Mouse (Mus musculus): ENCODE data around the gene Asrgl1. TPM values are rescaled to one million over a fixed set of nuclear protein-coding genes. Genes with fewer than 3 reads are reported as not detected.
"Not testable (repeated sequence)": the region's sequence is repeated elsewhere in the genome, so short reads cannot be mapped to it uniquely, and the experiment has no call there.

Gene Asrgl1
- total RNA-seq, 2 experiments from 2014 or later = 124 to 126 TPM

DNA sequence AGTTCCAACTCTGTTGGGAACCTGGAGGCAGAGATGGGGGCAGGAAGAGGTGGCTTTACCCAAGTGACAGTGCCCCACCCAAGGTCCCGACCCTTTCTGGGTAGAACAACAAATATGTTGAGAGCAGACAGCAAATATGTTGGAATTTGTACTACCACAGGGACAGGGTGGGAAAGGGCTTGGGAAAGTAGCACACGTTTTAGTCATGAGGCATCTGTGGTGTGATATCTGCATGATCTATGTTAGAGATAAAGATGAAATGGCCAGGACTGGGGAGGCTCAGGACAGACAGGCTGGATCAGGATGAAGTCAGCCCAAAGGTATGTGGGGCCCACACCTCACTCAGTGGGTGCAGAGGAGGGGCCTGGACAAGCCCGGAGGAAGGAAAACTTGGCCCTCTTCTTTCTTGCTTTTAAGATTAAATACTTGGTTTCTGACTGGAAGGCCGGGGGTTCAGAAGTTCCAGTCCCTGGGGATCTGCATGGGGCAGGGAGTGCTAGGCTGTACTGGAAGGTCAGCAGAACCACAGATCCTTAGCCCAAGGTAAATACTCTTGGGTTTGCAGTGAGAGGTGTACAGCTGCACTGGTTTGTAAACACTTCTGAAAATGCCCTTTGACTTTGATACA is 28.6 kb downstream of the Asrgl1 start:
- intact Hi-C loops (cut with DNase I) = no loop called here
- no peak for DNase-seq (ENCODE audit: low spot score in 2 of 2)

DNA sequence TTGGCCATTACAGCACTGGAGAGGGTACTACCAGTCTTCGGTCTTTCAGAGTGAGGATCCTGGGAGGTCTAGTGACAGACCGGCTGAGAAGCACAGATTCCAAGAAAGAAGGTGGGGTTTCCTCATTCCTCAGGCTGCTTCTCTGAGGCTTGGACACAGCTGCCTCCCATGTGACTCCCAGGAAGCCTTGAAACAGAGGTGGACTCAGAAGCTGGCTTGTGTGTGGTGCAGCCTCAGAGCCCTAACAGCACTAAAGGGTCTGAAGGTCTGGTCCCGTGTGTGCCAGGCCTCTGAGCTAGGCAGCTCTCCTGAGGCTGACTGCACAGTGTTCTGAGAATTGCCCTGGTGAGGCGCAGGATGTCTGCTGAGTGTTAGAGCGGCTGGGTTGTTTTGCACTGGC is 29.3 kb downstream of the Asrgl1 start:
- intact Hi-C loops (cut with DNase I) = no loop called here
- DNase-seq (ENCODE audit: low spot score in 2 of 2) = no peak

DNA sequence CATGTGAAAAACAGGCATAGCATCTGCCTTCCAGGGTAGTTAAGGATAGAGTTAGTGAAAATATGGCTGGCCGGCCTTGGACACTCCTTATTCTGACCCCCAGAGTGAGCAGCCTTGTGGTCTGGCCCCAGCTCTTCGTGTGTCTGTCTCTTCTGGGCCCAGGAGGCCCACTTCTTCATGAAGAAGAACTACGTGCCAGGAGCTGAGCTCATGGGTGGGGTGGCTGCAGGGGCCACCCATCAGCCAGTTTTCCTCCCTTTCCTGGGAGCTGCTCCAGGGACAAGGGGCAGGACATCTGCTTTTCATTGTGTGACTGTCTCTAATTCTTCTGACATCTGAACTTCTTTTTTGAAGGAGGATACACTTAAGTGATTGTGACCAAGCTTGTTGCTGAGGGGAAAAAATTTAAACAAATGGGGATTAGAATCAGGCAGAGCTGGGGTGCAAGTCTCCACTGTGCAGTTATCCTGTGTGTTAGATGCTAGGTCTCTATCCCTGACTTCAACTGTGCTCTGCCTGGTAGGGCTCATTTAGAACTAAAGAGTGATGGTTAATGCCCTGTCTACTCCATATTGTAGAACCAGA is 30.2 kb downstream of the Asrgl1 start:
- no peak for DNase-seq (ENCODE audit: low spot score in 2 of 2)
- intact Hi-C loops (cut with DNase I) = no loop called here

DNA sequence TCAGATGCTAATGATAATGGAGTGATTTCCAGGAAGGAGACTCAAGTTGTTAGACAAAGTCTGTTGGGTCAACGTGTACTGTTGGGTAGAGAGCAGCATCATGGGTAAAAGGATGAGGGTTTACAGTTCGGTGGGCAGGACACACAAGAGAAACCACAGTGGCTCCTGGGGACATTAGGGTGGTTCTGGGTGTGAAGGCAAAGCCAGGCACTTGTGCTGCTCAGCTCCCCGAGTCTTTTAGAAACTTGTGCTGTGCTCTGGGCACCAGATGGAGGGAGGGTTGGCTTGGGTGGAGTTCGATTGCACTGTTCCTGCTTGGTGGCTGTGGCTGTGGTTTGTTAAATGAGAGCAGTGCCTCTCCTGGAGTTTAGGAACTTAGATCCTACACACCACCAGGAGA is 31.4 kb downstream of the Asrgl1 start:
- intact Hi-C loops (cut with DNase I) = no loop called here
- no peak for DNase-seq (ENCODE audit: low spot score in 2 of 2)

DNA sequence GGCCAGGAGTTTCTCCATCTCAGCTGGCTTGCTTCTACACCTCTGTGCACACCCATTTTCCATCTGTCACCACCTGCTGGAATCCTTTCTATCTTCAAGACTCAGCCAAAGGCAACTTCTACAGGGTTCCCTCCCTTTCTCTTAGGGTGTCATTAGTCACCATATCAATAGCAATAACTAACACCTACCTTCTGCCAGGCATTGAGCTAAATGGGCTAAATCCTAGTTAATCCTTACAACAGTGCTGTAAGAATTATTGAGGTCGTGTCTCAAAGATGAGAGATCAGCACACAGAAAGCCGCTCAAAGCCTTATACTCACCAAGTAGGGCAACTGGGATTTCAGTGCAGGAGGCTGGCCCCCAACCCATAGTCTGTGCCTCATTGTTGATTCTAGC is 34.4 kb downstream of the Asrgl1 start:
- DNase-seq (ENCODE audit: low spot score in 2 of 2) = no peak
- intact Hi-C loops (cut with DNase I) = no loop called here

DNA sequence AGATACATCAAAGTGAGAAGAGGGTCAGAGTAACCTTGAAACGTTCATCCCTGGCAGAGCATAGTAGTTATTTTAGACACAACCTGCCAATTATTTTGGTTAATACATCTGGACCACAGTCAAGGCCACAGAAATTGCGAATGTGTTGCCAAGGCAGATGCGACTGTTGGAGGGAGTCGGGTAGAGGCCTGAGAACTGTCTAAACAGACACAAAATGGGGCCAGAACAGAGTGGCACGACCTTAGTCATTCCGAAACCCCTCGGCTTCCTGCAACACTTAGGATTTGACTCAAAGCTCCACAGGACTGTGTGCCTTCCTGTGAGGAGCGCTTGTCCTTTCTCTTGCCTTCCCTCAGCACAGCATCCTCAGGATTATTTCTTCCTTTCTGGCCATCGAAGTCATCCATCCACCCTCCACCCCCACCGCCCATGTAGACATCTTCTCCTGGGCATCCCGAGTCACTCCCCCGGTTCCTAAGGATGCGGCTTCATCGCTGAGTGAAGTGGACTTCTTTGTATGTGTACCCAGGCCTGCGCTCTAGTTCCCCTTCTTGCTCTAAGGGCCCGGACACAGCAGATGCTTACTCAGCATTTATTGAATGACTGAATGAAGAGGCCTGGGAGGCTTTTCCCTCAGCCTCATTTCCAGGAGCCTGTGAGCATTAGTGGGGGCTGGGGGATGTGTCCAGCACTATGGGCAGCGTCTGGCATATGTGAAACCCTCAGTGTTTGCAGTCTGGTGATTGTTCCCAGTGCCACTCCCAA is 35.0 kb downstream of the Asrgl1 start:
- intact Hi-C loops (cut with DNase I) = no loop called here
- DNase-seq (ENCODE audit: low spot score in 2 of 2) = no peak

DNA sequence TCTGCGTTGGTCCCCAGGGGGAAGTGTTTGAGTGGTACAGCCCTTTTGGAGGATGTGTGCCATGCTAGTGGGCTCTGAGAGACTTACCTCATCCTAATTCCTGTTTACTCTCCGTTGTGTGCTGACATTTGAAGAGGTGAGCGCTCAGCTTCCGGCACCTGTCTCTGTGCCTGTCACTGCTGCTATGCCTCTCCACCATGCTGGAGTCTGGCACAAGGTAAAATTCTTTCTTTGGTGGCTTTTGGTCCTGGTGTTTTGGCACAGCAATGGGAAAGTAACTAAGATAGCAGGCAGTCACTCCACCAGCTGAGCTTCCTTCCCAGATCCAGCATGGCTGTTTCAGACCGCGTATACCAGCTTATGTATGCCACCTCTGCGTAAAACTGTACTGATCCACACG is 35.7 kb downstream of the Asrgl1 start:
- intact Hi-C loops (cut with DNase I) = no loop called here
- no peak for DNase-seq (ENCODE audit: low spot score in 2 of 2)

DNA sequence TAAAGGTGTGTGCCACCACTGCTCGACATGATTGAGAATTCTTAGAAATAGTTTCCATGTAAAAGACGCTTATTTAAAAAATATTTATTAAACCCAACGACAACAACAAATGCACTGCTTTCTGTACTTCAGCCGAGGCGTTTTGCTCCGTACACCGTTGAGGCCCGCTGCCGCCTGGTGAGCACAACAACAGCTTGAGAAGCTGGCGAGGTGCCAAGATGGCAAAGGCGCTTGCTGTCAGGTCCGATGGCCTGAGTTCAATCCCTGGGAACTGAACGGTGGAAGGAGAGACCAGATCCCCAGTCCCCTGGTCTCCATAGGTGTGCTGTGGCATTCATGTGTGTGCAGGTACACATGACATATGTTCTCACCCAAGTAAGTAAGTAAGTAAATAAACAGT is 38.0 kb downstream of the Asrgl1 start:
- intact Hi-C loops (cut with DNase I) = no loop called here
- no peak for DNase-seq (ENCODE audit: low spot score in 2 of 2)

DNA sequence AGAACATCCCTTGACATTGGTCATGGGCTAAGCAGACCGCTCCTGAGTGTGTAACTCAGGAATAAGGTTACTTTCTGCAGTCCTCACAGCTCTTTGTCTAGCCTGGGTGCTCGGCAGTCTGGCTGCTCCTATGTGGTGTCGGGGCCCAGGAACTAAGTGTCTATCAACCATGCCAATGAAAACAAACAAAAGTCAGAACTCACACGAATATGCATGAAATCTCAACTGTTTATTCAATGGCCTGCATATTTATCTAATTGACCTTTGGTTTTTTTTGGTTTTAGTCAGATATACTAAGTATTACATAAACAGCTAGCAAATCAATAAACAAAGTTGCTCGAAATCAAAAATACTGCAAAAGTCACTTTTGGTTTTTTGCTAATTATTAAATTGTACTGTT is 40.3 kb downstream of the Asrgl1 start:
- DNase-seq (ENCODE audit: low spot score in 2 of 2) = no peak
- intact Hi-C loops (cut with DNase I) = no loop called here

DNA sequence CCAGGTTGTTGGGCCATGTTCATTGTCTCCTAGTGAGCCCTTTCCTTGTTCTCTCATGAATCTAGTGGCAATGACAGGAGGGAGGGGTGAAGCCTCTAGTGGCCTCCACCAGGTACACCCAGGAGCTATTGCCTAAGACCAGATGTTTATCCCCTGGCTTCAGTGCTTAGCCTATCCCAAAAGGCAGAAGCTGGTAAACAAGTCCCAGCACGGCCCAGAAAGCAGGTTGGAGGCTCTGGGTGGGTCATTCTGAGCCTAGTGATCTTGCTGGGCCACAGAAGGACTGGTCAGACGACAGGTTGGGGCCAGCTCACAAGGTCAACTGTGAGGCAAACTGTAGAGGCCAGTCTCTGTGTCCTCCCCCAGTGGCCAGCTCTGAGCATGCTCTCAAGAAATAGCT is 44.7 kb downstream of the Asrgl1 start:
- DNase-seq (ENCODE audit: low spot score in 2 of 2) = no peak
- intact Hi-C loops (cut with DNase I) = no loop called here

DNA sequence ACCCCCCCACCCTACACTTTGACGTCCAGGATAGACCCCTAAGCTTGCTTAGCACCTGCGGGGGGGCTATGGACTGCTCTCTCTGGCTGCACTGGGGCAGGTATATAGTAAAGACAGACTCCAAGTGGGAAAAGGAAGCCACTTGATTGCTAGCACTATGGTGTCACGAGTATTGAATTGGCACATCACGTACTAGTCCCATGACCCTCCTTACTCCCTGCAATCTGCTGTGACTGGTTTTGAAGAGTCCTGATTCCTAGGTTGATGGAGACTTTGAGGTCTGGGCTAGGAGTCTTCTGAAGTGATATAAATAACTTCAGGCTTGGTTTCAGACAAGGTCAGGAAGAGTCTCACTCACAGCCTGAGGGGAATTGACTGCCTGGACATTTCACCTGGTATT is 45.2 kb downstream of the Asrgl1 start:
- no peak for DNase-seq (ENCODE audit: low spot score in 2 of 2)
- intact Hi-C loops (cut with DNase I) = no loop called here

DNA sequence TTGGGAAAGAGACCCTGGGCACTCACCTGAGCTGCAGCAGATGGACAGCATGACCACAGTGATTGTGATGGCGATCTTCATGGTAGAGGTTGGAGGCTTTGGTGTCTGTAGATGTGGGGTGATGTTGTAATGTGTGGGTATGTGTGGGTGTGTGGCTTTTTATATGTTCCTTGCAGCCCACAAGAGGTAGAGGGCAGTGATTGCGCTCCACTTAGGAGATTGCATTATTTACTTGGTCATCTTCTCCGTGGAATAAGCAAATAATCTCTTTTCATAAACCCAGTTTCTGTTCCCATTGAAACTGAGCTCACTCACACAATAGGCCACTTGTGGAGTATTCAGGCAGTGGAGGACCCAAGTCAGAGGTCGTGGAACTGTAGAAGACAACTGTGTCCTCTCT is 47.6 kb downstream of the Asrgl1 start, which contains the start of gene Scgb1a1:
Scgb1a1 (minus strand) TSS at position 138 of the 400 bp plus-strand sequence.
- DNase-seq (ENCODE audit: low spot score in 2 of 2) = no peak
- intact Hi-C loops (cut with DNase I) = no loop called here

DNA sequence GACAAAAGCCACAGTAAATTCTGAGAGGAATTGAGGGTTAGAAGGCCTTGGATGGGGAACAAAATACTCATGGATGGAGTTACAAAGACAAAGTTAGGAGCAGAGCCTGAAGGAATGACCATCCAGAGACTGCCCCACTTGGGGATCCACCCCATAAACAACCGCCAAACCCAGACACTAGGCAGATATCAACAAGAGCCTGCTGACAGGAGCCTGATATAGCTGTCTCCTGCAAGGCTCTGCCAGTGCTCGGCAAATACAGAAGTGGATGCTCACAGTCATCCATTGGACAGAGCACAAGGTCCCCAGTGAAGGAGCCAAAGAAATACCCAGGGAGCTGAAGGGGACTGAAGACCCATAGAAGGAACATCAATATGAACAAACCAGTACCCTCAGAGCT is 51.5 kb downstream of the Asrgl1 start:
- intact Hi-C loops (cut with DNase I) = loop anchor here (5.0 kb wide), 1 partner anchor 107 kb away; no protein-coding TSS in a partner anchor
- DNase-seq (ENCODE audit: low spot score in 2 of 2) = not testable (repeated sequence)

DNA sequence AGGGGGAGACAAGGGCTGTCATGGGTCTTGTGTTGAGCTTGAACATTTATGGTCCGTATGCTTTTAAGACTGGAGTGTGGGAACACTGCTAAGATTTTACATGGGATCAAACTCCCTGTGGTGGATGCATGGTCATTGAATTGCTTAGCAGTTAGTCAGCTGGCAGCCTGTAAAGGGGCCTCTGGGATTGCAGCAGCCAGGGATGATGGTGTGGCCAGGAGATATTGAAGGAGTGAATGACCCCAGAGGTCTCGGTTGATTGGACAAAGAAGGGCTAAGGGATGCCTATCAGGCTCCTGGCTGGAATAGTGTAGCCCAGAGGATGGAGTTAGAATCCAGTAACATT is 52.5 kb downstream of the Asrgl1 start:
- intact Hi-C loops (cut with DNase I) = loop anchor here (5.0 kb wide), 1 partner anchor 106 kb away; no protein-coding TSS in a partner anchor
- DNase-seq (ENCODE audit: low spot score in 2 of 2) = no peak

DNA sequence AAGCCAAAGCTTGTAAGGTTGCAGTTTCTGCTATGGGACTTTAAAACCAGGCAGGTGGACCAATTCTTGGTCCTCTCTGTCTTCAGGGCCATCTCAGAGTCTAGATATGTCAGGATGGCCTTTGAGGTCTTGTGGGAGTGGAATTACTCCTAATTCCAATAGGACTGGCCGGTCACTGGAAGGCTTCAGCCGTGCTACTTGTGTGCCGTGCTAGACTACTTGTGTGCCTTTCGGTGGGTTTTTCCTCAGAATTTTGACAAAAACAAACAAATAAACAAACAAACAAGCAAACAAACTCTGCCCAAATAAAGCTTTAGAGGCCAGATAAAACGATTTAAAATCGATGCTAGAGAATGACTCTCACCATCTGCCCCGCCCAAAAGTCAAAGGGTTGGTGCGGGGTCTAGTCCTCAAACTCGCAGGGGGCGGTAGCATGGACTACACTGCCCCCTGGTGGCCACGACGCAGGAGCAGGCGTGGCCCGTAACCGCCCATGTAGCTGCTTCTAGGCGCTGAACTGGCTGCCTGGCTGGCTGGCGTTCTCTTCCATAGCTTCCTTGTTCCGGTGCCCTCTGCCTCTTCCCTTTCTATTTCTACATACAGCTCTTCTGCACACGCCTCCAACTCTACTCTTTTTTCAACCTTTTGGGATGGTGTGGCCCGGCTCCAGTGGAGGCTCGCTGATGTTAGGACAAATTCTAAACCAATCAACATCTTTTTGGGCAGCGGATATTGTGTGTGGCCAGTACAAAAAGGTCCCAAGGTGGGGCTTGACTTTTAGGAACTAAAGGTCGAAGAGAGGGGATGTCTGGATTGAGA is 53.0 kb downstream of the Asrgl1 start:
- DNase-seq (ENCODE audit: low spot score in 2 of 2) = peak; percentile 62 to 70

DNA sequence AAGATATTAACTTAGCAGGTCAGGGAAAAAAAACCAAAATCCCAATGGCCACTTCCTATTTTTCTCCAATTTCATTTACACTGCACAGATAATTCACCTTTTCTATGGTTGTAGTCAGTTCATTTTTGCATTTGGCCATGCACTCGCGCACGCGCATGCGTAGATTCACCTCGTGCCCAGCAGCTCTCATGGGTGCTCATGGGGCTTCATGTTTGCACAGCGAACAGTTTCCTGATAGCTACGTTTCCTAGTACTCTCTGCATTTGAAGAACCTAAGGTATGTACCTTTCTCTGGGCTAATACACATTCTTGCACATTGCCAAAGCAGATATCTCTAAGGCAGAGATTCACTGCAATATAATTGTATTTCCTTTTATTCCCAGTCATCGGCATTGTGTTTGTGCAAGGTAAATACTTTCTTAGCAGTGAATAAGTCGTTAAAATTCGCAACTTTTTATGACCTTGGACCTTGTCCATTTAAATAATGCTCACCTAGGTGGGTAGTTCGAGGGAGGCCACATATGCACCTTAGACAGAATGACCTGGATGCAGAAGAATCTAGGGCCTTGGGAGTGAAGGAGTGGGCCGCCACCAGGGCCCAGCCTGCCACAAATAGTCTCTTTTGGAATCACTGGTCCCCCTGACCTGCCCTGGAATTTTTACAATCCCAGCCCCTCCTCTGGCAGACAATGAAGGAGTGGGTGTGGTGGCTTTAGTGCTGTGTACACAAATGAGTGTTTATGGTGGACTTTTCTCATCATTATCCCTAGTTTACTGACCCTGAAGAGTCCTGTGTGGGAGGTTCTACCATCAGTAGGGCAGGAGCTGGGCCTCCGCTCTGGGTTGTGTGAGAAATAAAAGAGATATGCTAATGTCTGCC is 53.9 kb downstream of the Asrgl1 start:
- intact Hi-C loops (cut with DNase I) = loop anchor here (1.0 to 5.0 kb wide), 2 partner anchors 88 to 104 kb away; no protein-coding TSS in a partner anchor
- no peak for DNase-seq (ENCODE audit: low spot score in 2 of 2)

More for the DNA sequence above, 53.0 kb downstream of the Asrgl1 start:
- intact Hi-C loops (cut with DNase I) = loop anchor here (1.0 to 5.0 kb wide), 2 partner anchors 89 to 105 kb away; no protein-coding TSS in a partner anchor

DNA sequence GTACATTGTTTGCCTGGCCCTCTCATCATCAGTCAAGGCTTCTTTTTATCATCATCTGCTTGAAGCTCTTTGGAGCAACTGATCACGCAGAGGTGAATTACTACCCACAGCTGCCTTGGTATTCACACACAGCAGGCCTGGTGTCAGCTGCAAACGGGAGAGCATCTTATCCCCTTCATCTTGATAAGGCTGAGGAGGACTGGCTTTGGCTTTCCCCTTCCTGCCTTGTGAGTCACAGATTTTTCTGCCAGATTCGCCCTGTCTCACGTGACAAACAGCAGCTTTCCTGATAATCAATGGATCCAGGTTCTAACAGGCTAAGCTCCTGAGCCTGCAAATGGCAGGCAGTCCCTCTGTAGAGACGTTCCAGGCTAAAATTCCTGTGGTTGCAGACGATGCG is 55.5 kb downstream of the Asrgl1 start:
- intact Hi-C loops (cut with DNase I) = loop anchor here (5.0 kb wide), 1 partner anchor 103 kb away; no protein-coding TSS in a partner anchor
- DNase-seq (ENCODE audit: low spot score in 2 of 2) = no peak

DNA sequence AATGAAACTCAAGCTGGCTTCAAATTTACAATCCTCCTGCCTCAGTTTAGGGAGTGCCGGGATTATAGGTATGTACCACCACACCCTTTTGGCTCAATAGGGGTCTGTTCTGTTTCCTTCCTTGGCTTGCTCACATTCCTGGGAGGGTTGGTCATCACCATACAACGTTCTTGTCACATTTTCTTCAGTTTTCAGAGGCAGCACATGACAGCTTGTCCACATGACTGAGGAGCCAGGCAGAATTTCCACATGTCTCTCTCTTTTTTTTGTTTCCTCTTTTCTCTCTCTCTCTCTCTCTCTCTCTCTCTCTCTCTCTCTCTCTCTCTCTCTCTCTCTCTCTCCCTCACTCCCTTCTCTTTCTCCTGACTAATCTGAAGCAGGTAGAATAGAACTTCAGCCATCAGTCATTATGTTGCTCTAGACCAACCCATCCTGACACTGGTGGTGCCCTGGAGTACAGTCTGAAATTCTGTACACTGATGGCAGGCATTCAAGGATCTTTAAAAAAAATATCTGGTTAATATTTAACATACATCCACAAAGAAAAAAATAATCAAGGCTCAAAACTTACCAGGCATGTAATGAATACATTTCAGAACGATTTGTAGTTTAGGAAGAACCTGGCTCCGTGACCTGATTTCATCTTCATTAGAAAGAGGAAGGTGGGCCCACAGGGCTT is 58.3 kb downstream of the Asrgl1 start:
- no peak for DNase-seq (ENCODE audit: low spot score in 2 of 2)
- intact Hi-C loops (cut with DNase I) = no loop called here
